Mouse (Mus musculus) gastrocnemius, postnatal 10 days (tissue): Measurements from ENCODE around the gene Hsd3b6. TPM values are rescaled to one million over a fixed set of nuclear protein-coding genes. Genes with fewer than 3 reads are reported as not detected.
"Not testable (repeated sequence)": the region's sequence is repeated elsewhere in the genome, so short reads cannot be mapped to it uniquely, and the experiment has no call there.

ENCODE experiments used
- DNase-seq: peaks from one replicate; pipeline ENCODE4 v3.0.0; 2021; ENCODE audit warnings: mixed read lengths
- long read RNA-seq, 2 experiments: library from polyadenylated mRNA; stranded (forward); transcript quantifications; one replicate each; pipeline ENCODE4 v2.0.0; 2021
- total RNA-seq, 2 experiments: library from RNA; stranded (reverse); gene quantifications; 2 replicates each; pipeline ENCODE4 v1.2.3; 2021

The Hsd3b6 gene
- total RNA-seq = not detected
- long read RNA-seq, experiment 1 = 0 reads
- long read RNA-seq, experiment 2 = 0 reads

DNA sequence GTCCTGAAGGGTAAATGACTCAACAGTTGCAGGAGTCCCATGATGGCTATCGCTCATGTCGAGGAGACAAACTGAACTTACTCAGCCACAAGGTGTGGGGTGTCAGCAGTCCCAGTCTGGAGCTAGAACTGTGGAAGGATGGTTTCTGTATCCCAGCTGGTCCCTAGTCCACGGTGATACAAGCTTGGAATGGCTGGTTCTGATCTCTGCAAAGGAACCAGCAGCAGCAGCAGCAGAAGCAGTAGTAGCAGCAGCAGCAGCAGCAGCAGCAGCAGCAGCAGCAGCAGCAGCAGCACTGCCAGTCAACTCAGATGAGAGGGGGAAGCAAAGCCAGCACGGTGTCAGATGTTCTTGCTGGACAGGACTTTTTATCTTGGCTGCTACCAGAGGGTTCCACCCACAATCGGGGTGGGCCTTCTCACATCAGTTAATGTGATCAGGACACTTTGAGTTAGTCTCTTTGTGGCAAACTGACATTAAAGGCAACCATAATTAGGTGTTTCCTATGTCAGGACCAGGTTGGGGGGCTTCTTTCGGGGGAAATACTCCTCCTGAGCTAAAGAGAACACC lies at the start of gene Hsd3b6:
Gene Hsd3b6 (minus strand): TSS at position 343 of the 570 bp plus-strand sequence.
- DNase-seq = no peak

DNA sequence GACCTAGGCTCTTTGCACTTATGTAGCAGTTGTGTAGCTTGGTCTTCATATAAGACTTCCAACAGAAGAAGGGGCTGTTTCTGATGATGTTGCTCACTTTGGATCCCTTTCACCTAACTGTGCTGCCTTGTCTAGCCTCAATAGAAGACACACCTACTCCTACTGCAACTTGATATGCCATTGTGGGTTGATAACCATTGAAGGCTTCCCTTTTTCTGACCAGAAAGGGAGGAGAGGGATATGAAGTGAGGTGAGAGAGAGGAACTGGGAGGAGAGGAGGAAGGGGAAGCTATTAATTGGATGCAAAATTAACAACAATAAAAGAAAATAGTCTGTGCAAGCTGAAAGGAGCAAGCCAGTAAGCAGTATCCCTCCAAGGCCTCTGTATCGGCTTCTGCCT lies 48.6 kb upstream of the Hsd3b6 start:
- no peak for DNase-seq

DNA sequence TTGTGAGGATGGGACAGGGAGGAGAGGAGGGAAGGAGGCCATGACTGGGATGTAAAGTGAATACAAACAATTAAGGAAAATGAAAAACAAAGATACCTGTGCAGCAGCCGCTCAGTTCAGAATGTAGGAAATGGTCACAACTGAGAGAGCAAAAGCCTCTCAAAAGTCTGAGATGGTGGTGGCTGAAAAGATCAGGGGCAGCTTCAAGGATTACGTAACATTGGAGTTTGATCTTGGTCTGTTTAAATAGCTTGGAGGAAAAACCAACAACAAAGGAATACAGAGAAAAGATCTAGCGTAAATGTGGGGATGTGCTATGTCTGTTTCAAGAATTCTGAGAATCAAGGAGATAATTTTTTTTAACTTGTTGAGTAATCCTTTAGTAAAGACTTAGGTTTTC lies 45.3 kb upstream of the Hsd3b6 start, which contains the start of gene Hsd3b1:
Gene Hsd3b1 (minus strand): TSS at position 219 of the 400 bp plus-strand sequence.
- DNase-seq = no peak

DNA sequence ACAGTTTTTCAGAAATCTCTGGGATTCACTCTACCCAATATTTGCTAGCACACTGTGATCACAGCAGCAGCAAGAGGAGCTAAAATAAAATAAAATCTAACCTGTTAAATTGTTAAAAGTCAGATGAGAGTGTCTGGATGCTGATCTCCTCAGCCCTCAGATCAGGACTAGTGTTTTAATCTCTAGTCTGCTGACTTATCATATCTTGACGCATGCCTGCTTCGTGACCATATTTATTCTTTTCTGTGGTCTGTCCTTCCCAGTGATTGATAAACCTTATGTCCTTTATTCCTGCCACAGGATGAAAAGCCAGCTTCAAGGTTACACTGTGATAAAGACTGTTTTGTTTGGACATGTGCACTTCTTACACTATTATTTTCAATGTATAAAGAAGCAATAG lies 43.8 kb upstream of the Hsd3b6 start:
- no peak for DNase-seq

DNA sequence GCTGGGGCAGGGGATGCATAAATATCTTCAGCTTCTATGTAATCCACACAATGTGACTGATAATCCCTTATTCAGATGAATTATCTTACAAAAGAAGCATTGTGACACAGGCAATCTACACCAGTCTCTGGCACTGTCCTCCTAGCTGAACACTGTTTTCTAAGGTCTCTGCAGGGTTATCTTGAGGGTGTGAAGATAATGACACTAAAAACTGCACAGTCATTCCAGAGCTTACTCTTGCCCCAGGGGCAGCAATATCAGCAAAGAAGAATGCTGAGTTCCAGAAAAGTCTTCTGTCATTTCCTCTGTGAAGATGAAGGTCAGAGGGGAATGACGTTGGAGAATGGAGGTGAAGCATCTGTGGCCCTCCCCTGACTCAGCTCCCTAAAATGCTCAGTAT lies 42.6 kb upstream of the Hsd3b6 start:
- DNase-seq = no peak

DNA sequence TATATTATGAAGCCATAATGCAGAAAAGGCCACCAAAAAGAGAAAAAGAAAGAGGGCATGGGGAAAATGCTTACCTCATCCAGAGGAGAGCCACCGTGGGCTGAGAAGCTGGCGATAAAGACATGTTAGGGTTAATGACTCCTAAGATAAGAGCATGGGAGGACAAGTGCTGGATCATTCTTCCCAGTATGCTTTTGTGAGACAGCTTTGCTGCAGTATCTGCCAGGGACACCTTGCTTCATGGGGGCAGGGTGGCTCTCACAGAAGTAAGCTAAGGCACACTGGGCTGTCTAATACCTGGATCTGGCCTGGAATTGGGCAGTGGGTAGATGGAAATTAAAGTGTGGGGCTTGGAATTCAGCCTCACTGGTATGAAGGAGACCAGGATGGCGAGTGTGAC lies 40.9 kb upstream of the Hsd3b6 start:
- no peak for DNase-seq

DNA sequence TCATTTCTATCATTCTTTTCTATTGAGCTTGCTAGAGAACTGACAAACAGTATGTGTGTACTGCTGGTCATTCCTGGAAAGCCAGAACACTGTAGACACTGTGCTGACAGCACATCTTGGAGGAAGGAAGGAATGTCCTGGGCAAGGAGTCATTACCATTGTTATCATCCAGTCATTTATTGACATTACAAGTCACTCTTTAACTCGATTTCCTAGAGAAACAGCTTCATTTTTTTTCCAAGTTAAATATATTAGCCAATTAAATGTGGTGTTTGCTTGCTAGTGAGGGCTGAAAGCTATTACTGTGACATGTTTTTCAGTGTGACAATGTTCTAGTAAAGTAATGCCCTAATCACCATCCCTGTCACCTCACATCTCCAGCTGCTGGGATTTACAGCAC lies 39.4 kb upstream of the Hsd3b6 start:
- DNase-seq = no peak

DNA sequence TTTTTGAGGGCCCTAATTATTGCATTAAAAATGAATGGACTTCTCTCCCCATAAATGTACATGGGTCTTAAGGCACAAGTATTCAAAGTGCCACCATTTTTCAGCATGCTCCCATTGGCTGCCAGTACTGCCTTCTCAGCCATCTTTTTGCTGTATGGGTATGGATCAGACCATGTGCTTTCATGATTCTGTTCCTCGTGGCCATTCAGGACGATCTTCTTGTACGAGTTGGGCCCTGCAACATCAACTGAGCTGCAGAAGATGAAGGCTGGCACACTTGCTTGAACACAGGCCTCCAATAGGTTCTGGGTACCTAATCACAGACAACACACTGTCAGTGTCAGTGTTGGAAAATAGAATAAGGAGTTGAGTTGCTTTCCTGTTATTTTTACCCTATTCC lies 38.8 kb upstream of the Hsd3b6 start:
- DNase-seq = no peak

DNA sequence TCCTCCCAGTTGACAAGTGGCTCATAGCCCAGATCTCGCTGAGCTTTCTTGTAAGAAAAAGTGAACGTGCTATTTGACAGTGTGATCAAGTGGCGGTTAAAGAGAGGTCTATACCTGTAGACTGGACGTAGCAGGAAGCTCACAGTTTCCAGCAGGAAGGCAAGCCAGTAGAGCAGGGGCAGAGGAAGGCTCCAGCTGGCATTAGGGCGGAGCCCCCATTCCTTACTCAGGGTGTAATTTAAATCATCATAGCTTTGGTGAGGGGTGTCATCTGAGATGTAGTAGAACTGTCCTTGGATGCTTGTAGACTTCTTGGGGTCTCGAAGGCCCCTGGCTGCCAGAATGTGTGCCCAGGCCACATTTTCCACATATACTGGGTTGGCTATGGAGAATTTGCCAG lies 38.4 kb upstream of the Hsd3b6 start:
- DNase-seq = no peak

DNA sequence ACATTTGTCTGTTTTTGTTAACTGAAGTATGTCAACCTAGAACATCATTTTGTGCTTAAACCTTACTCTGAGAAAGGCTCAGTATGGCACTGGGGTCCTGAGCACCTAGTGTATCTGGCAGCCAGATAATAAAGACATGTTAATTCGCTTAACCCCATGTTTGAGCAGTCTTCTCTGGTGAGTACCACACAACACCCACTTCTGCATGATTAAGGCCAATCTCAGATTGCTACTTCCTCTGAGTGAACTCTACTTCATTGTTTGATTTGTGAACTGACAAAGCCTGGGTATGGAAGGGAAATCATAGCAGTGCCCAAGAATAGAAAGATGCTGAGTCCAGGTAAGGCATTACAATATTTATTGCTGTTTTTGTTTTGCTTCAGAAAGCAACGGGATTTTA lies 37.6 kb upstream of the Hsd3b6 start:
- DNase-seq = no peak

DNA sequence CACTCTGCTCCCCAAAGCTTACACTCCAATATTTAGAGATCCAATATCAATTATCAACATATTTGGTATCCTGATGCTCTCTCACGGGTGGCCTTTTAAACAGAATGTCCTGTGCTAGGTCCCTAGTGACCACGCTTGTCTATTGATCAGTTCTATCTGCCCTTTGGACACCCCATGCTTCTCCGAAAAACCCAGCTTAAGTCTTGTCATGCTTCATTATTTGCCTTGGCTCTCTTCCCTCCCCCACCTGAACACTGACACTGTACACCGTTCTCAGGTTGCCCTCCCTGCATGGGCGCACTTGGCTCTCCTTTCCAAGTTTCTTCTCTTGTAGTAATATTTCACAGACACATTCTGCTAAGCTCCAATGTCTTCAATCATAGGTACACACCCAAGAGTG lies 36.0 kb upstream of the Hsd3b6 start:
- no peak for DNase-seq

DNA sequence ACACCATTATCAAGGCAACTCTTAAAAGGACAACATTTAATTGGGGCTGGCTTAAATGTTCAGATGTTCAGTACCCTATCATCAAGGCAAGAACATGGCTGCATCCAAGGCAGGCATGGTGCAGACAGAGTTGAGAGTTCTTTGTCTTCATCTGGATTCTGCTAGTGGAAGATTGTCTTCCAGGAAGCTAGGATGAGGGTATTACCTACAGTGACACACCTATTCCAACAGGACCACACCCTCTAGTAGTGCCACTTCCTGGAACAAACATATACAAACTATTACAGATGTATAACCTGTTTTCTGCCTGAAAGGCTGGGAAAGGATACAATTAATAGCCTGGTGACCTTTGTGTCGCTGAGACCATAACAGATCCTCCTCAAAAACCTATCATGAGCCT lies 34.7 kb upstream of the Hsd3b6 start:
- no peak for DNase-seq

DNA sequence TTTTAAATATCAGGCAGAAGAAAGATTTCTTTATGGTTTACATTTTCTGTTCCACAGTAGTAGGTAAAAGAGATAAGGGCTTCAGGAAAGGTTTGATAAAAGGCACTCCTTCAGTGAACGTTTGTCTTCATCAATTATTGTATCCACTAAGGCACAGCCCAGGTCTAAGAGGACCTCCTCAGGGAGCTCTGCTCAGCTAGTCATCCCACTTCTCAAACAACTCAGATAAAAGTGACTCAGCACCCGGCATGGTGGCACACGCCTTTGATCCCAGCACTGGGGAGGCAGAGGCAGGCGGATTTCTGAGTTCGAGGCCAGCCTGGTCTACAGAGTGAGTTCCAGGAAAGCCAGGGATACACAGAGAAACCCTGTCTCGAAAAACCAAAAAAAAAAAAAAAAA lies 1.6 kb downstream of the Hsd3b6 start:
- DNase-seq = not testable (repeated sequence)

DNA sequence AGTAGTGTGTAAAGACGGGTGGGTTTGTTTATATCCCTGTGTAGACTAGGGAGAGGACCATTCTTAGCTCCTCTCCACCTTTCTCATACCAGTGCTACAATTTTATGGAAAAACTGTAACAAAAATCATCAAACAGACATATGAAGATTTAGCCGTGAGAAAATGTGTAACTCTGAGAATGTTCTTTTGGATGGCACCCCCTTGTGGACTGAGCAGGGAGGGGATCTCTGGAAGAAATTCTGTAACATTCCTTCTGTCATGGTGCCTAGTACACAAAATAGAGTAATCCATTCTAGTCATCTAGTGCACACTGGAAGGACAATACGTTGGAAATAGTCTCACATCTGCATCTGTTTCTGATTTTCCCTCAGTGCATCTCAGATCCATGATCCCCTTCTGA lies 9.2 kb downstream of the Hsd3b6 start:
- DNase-seq = not testable (repeated sequence)

DNA sequence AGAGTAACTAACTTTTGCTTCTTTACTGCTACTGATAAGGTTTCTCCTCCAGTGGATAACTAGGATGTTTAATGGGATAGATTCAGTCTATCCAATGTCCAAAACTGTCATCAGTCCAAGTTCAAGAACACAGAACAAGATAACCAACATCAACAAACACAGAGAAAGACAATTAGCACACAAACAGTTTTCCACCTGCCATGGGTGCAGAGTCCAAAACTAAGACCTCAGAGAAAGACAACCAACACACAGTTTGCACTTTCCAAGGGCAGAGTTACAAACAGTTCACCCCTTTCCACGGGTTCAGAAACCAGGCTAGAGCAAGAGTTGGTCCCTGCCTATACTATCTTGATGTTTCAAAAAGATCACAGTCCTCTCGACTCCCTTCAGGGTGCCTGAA lies 27.7 kb downstream of the Hsd3b6 start:
- DNase-seq = no peak

DNA sequence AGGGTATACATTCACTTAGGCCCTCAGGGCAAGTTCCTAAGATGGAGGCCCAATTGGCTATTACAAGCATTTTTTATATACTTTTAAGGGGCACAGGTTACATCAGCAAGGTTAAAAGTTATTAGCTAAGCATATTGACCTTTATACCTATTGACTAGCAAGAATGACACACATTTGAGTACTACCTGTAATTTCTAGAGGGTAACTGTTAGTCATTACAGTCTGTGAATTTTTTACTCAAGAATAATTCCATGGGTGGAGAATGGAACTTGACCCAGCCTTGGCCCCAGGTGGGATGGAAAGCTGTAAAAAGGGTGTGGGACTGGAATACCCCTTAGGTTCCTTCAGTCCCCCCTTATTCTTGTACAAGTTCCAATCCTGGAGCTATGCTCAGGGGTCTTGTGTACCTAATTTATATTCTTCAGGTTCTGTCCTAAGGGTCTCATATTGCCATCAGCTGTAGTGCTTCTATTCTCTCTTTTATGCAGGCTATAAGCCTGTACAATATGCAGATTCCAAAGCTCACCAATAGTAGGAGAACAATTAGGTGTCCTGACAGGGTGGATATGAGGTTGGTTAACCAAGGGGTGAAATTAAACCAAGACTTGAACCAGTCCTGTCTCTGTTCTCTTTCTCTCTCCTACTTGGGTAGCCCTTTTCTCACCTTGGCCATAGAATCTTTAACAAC lies 31.9 kb downstream of the Hsd3b6 start:
- DNase-seq = no peak

DNA sequence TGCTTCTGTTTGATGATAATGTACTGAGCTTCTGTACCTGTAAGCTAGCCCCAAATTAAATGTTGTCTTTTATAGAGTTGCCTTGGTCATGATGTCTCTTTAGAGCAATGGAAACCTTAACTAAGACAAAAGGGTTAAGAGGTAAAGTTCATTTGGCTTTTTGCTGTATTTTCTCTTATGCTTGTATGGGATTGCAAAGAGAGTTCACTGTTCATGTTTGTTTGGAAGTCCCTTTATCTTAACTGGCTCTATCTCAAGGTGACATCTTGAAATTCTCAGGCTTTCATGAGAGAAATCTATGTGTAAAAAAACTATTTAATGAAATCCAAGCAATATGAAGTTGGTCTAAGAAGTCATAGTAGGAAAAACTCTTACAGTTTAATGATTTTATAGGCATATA lies 33.3 kb downstream of the Hsd3b6 start:
- DNase-seq = no peak

DNA sequence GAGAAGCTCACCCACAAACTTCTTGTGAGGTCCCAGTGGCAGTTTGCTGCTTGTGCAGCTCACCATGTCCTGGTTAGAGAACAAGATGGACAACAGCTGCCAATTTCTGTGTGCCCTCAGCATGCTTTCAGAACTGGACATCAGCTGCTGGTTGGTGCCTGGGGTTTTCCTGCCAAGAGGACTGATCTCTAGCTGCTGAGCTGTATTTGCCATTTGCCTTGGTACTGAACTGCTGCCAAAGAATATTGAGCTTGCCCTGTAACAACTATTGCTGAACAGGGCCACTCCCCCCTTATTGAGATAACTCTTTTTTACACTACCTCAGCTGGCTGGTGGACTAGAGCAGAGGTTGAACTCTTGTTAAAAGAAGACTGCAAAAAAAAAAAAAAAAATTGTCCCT lies 50.1 kb downstream of the Hsd3b6 start:
- DNase-seq = no peak

DNA sequence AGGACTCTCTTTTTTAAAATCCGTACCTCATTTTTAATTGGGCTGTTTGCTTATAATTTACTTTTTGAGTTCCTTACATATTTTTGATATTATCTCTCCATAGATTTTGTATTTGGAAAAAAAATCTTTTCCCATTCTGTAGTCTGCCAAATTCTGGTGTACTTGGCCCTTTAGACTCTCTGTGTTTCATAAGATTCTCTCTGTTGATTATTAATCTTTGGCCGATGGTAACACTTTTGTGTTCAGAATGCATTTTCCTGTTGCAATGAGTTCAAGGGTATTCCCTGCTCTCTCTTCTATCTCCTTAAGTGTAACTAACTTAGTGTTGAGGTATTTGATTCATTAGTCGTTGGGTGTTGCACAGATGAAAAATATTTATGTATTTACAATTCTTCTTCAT lies 57.4 kb downstream of the Hsd3b6 start:
- DNase-seq = no peak

Other genes starting within 250 kb of the Hsd3b6 start
- not detected for gene Gm10681, start 225.6 kb downstream of the Hsd3b6 start, total RNA-seq
- gene Hsd3b5, start 184.2 kb downstream of the Hsd3b6 start, total RNA-seq = not detected
- not detected for gene Hsd3b2, start 89.9 kb downstream of the Hsd3b6 start, total RNA-seq
- not detected for gene Hsd3b3, start 51.3 kb downstream of the Hsd3b6 start, total RNA-seq
- not detected for gene Hsd3b1, start 45.4 kb upstream of the Hsd3b6 start, total RNA-seq
- not detected for gene Hao2, start 78.8 kb upstream of the Hsd3b6 start, total RNA-seq